Mouse (Mus musculus) frontal cortex, postnatal 10 days (tissue): ENCODE results near the gene Rora.

Source experiments
- DNase-seq, 2 experiments: peaks; one replicate each; pipeline ENCODE4 v3.0.0; 2022; ENCODE audit warnings: low spot score in 2 of 2, mixed read lengths in 1 of 2

Rora gene

DNA sequence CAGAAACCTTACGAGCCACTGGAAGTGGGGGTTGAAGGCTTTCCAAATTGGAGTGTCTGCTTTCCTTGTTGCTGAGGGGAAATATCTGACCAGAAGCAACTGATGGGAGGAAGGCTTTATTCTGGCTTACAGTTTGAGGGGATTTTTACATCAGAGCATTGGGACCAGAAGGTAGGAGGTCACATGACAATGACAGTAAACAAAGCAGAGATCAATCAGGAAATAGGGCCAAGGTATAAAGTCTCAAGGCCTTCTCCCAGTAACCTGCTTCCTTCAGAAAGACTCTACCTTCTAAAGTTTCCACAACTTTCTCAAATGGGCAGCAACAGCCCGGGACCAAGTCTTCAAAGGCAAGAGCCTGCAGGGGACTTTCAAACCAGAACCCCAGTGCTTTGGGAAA lies 34.6 kb downstream of the Rora start:
- DNase-seq, result no peak

DNA sequence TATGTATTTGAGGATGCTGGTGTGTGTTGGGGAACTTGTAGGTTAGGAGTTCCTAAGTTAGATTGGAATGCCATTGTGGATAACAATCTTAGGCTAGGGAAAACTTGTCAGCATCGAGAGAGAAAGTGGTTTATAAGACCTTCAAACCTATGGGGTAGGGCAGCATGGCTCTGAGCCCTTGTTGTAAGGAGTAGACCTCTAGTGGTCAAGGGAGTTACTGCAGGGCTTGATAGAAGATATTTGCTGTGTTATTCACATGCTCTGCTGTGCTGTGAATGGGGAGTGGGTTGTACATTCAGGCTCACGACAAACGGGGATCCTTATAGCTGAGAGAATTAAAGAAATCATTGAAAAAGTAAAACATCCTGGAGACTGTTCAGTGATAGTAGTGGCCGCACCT lies 35.8 kb downstream of the Rora start:
- peak in 1 of 2 experiments; percentile 32 for DNase-seq

DNA sequence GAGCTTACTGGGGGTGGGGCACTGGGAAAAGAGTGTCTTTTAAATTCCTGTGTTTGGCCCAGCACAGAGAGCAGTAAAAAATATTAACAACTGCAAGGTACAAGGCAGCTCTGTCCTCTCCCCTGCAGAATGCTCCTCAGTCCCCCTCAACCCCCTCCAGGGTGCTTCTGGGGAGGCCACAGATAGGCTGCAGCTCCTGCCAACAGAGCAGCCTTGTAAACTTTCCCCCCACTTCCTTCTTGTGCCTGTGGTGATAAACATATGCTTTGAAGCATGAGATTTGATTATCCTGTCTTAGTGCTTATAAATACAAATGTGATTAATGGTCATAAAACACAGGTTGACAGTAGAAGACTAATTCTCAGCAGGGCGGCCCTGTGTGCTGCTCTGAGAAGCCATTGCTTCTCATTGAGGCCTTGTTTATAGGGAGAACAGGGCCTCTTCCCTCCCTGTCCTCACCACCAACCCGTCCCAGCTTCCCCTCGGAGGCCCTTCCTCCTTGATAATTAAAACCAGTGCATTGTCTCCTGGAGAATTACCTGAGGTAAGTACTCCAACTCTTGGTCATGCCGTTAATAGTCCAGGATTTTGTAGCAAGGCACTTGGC lies 41.4 kb downstream of the Rora start:
- no peak for DNase-seq

DNA sequence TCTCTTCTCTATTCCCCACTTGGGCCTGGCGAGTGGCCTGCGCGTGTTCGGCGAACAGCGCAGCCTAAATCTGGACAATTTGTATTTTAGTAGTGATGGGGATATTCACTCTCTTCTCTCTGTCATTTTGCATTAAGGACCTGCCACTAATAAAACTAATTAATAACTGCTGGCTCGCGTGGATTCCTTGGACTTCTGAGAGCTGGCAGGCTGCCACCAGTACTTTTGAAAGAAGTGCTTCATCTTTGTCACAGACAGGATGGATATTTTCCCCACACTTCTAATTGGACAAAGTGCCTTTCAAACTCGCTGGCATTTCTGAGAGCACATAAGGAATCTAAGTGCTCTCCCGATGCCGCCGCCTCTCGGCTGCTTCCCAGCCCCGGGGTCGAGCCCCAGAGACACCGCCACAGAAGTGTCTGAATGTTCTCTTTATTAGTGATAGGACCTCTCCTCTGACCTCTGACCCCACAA lies 41.9 kb downstream of the Rora start:
- DNase-seq, result no peak

DNA sequence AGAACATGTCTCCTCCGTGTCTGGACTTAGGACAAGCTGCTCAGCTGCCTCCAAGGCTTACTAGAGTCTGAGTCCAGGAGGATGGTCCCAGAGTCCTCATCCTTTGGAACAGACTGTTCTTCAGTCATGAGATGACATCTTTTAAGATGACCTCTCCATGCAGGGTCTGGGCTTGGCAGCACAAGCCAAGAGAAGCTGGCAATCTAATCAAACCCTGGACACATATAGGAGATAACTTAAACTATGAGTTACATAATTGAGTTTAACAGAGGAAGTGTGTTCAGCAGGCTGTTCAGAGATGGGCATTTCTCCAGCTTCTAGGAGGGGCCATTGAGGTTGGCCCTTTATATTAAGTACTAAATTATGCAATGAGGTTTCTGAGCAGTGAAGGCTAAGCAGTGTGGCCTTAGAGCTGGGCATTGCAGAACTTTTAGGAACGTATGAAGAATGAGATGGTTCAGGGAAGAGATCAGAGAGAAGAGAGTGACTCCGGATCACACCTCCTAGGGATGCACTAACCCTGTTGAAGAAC lies 42.9 kb downstream of the Rora start:
- DNase-seq, result no peak

DNA sequence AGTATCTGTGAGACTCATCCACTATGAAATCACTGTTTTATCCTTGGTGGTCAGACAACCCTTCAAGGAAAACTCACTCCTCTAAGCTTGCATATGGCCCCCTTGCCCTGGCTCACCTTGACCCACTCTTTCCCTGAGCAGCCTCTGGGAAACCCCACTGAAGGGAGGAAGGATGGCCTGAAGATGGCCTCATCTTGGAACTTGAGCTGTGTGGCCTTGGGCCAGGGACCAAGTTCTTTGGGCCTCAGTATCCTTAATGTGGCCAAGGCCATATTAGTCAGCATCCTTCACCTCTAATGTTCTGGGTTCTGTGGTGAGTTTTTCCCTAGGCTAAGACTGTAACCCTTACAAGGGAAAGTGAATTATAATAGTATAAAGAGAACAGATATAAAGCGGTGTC lies 45.8 kb downstream of the Rora start:
- no peak for DNase-seq

DNA sequence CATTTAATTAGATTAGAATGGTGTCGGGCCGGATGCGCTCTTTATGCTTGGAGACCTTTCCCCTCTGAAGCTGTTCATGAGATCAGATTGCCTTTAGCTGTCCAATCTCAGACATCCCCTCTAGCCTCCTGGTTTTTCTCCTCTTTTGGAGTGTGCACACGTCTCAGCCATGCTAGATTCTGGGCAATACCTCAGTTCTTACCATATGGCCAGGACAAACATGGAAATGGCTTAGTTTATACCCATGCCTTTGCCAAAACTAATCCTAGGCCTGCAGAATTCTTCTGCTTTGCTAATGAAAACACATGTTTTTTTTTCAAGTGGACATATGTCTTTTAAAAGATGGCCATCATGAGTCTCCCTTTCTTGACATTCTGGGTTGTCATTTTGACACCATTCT lies 46.3 kb downstream of the Rora start:
- no peak for DNase-seq

DNA sequence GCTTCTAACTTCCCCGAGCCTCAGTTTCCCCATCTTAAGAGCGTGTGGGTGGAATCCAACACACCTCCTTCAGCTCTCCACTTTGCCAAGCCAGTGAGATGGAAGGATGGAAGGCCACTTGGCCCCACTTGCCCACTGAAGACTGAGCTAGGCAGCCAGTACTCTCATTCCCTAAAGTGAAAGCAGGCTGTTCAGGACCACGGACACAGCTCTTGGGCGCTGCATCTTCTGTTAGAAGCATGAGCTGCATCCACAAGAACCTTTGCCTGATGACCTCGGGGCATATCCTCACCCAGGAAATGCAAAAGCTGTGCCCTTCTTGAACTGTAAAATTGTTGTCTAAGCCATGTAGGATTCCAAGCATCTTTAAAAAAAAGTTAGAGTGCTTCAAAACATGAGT lies 54.0 kb downstream of the Rora start:
- no peak for DNase-seq

DNA sequence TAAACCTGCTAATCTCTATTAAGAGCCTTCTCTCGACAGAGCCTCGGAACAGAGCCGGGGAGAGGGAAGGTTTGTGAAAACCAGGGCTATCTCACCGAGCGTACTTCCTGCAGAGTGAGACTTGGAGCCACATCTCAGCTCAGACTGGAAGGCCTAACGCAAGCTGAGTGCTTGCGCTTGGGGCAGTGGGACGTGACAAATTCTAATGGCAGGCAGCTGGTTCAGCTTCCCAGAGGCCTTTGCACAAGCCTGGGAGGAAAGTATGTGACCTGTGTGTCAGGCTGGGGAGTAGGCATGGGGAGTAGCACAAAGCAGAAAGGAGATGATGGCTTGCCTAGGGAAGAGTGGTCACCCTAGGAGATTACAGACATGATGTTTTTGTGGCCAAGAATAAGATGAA lies 55.6 kb downstream of the Rora start:
- no peak for DNase-seq

DNA sequence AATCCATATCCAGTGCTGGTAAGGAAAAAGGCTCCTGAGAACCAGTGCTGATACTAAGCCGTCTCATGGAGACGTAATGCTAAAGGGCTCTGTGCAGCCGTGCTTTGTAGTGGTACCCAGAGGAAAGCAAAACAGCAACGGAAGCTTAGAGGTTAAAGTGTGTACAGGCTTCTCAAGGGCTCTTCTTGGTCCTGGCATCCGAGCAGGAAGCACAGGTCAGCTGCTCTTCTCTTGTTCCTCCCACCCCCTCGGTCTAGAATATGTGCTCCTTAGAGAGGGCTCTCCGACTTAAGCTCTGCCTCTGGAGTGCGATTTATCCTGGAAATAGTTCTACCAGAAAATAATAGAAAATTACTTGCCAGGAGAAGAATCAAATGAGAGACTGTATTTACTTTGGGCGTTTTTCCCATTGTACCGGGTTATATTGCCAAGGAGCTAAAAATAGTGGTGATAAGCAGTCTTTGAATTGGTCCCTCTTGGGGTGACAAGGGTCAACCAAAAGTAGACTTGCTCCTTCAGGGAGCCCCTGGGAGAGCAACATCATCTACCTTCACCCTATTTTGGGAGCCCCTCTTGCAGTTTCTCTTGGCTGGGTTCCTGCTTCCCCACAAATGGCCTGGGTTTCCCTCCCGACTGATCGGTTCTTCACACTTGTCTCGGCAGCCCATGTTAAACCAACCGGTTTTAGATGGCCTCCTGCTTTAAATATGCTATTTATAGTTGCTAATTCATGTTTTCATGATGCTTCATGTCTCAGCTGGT lies 57.5 kb downstream of the Rora start:
- no peak for DNase-seq

DNA sequence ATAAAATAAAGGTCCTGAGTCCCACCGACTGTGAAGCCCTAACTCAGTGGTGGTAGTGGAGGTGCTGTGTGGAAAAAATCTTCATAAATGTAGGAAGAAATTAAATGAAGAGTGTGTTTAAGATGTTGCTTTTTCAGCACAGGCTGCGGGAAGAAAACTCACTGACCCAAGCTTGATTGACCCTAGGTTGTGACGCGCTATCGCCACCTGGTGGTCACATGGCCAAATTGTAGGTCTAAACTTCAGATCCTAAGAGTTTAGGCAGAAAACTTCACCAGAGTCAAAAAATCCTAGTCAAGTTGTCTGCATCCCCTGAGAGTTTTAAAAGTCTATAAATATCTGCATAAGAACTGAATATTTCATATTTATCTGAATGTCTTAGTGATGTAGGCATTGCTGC lies 63.4 kb downstream of the Rora start:
- peak in 1 of 2 experiments; percentile 40 for DNase-seq

DNA sequence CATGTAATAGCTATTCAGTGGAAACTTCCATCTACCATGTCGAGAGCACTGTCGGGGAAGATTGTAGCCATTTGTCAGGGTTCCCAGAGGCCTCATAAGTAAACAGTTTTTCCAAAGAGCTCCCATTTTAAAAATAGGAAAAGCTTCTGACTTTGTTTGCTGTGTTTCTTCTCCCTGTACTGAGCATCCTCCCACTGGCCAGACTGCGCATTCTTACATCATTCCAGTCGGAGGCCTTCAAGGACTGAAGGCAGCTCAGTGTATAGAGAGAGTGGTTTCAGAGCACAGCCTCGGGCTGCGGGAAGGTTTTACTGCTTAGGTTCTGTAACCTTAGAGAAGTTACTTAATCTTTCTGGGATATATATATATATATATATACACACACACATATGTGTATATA lies 64.8 kb downstream of the Rora start:
- no peak for DNase-seq

DNA sequence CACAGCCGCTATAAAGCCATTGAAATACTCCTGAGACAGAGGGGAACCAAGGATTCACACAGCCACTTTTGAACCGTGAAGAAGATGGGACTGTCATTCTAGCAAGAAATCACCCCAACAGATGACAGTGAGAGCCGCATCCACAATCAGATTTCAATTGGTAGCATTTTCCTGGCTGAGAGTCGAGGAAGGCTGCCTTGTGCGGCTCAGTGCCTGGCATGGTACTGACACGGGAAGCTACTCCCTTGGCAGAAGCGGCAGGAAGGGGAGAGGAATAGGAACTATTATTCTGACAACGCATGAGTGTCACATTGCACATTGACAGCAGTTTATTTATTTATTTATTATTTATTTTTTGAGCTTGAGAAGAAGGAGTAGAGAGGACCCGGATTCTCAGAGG lies 65.7 kb downstream of the Rora start:
- no peak for DNase-seq

DNA sequence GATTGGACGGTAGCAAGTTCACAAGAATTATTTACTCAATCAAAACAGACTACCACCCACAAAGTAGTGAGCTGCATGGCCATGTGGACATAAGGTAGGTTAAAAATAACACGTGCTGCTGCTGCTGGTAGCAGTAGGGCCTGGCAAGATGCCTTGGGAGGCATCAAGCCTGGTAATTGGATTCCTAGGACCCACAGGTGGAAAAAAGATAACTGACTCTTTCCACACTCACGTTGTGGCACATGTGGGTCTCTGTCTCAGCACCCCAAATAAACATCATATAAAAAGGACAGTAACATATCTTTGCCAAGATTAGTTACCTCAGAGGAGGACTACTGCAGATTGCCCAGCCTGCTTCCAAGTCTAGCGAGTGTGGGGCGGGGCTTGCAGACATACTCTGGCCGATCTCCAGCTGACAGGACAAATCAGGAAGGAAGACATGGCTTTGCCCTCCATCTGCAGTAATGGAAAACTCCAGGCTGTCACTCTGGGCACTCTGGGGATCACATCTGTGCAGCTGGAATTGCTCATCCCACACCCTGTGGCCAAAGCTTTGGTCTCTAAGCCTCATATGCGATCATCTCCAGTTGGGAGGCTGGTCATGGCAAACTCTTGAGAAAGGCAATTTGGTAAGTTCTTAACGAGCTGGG lies 71.2 kb downstream of the Rora start:
- peak in 1 of 2 experiments; percentile 16 for DNase-seq

DNA sequence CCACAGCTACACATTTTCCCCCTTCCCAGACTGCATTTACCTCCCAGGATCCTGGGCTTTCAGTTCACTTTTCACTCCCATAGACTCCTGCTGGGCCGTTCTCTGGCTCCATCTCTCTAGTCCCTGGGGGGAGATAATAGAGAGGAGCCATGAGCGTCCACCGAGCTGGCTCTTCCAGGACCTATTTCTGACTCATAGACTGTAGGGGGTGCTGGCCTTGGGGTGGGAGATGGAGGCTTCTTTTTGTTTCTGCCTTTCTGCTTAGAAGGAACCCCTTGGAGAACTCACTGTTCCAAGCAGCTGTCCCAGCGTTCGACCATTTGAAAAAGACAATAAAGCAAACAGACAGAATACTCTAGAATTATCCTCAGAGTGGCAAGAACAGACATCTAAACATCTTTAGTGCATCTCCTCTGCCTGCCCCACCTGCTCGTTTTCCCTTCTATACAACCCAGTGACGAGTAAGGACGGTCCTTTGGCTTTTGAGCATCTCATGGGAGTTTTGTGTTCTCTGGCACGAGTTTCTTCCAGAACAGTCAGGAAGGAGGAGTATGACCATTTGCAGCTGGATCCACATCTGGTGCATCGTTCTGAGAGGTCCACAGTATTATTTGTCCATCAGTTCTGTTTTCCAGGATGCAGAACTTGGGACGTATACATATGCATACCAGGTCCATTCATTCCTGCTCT lies 73.7 kb downstream of the Rora start:
- no peak for DNase-seq

DNA sequence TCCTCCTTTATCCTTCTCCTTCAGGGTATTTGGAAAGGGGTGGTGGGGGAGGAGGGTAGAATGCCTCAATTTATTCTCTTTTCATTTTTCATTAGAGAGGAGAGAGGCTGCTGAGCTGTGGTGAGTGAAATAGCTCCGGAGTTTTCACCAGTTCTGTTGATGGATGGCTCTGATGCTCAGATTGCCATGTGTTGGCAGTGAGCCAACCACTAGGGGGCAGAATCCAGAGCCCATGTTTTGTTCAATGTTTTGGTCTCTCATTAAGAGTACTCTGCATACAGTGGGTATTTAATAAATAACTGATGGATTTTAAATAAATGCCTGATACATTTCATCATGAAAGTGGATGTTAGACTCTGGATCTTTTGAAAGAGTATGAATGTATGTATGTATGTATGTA lies 77.9 kb downstream of the Rora start:
- no peak for DNase-seq

DNA sequence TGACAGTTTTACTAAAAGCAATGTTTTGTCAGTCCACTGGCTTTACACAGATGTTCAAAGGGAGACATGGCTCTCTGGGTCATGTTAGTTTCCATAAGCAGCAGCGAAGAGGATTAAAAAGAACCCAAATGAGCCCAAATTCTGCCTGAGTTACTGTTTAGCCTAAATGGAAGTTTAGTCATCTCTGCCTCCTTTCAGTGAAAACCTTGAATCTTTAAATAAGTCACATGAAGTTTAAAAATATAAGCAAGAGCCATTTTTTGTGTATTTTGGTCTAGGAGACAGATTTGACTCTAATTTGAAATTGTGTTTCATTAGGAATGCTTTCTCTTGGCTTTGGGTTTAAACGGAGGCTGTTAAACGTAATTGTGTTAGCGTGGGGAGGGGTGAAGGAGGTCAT lies 79.3 kb downstream of the Rora start:
- DNase-seq, result no peak

DNA sequence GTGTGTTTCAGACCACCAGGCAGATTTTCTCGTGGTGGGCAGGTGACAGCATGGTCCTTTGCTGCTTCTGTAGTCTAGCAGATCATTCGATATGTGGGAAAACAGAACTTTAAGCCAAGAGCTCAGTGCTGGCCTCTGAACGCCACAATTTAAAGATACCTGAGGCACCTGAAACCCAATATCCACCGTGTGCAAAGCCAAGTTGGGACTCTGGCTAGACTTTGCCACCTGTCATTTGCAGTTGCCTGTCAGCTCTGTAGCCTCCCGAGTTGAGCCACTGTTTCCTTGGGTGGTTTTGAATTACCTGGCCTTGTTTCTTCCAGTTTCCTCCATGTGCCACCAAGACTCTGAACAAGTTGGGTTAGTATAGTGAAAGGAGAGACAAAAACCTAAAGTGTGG lies 82.3 kb downstream of the Rora start:
- DNase-seq, result no peak

DNA sequence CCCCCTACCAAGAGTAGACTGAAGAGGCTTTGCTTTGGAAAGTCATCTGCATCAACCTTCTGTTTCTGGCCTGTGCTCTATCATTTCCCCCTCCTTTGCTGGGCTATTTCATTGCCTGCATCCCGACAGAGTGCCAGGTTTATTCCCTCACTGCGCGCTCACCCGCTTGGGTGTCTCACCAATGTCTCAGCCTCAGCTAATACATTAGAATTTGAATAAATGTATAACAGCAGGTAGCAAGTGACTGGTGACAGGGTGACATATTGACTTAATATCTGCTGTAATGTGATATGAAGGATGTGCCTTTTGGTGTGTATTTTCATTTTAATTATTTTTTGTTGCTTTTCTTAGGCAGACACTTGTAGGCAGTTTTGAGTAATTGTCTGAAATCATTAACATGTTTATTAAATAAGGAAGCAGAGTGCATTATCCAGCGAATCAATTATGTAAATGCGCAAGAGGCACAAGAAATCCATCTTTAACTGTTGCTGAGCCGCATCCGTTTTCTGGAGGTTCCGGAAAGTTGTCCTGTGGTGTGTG lies 83.7 kb downstream of the Rora start:
- DNase-seq, result no peak

DNA sequence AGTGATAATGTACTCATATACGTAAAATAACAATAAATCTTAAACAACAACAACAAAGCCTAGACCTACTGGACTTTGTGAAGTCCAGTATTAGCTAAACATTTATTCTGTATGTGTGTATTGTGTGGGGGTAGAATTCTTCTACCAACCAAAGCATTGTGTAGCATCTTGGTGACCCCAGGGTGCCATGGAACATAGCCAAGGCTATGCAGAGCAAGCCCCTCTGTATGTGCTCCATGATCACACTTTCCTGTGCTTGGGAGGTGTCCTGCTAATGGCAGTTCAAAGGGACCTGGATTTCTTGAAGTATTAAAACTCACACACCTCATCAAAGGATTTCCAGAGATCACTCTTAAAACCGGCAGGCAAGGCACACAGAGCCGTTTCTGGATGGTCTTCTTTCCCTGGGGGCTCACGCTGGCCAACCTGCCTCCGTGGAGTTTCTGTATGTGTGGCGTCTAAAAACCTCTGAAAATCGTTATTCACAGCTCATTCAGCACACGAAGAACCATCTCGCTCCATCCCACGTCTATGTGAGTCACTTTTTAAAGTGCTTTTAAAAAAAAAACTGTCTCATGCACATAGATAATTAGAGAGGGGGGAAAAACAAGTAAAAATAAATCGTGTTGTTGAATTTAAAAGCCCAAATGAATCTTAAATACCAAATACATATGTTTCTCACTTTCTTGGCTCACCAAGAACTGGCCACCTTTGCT lies 92.5 kb downstream of the Rora start:
- no peak for DNase-seq

DNA sequence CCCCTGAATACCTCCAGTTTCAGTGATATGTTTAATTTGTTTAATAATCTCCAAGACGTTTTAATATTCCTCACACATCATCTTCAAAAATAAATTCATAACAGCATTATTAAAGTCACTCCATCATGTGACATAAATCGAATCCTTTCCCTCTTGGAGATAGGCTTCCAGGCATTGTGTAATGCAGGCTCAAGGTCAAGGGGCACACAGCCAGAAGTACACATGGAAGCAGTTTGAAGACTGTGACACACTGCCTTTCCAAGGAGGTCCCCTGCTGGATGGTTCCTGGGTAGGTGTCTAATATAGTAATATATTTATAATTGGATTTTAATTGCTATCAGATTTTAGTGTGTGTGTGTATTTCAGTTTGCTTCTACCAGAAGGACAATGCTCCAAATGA lies 103.4 kb downstream of the Rora start:
- DNase-seq, result no peak
